Comparison of ENCODE assay signal across 21 mouse cellular contexts in genomic region chr13:63080823-63081222, GRCm38 (mm10).
DNase-seq lines count a peak whose midpoint lies in the region; ATAC-seq and TF ChIP-seq lines count a peak whose summit lies in the region.
"Had no signal": no experiment of that assay in that cellular context is flagged by ENCODE, and none has a peak within 500 bp of the region (broad histone marks: within the 10 kb centered on the region; RNA-seq: fewer than 3 reads in every experiment).

No protein-coding gene starts in this region.

- 0 out of 2 replicates have a peak overlapping the region, but pooled peaks have one; percentile 5 for H3K27ac ChIP-seq in limb, embryonic 14.5 days (replicated peaks; ENCODE audit: low read depth, low read length)
- H3K27ac ChIP-seq: embryonic facial prominence, embryonic 12.5 days; forebrain, embryonic 12.5 days; hindbrain, embryonic 12.5 days had no signal

- H3K4me2 ChIP-seq in limb, embryonic 14.5 days (replicated peaks; ENCODE audit: low read depth, low read length, severe bottlenecking): no peak overlapping the region
- H3K4me2 ChIP-seq in myocyte (ENCODE audit: low read depth): peak overlapping the region; percentile 47
- H3K4me2 ChIP-seq: embryonic facial prominence, embryonic 12.5 days; forebrain, embryonic 12.5 days; hindbrain, embryonic 12.5 days had no signal

- WGBS in limb, embryonic 14.5 days: 75% methylated on average over 2 of the region's 2 CpGs

- no peaks in the 10 kb centered on the region for H3K36me3 ChIP-seq in limb, embryonic 14.5 days (ENCODE audit: control insufficient read depth, insufficient read depth, low read length)
- no peaks in the 10 kb centered on the region for H3K36me3 ChIP-seq in myocyte (ENCODE audit: control insufficient read depth, insufficient read depth)
- H3K36me3 ChIP-seq: embryonic facial prominence, embryonic 12.5 days; forebrain, embryonic 12.5 days; G1E; hindbrain, embryonic 12.5 days had no signal

- H3K4me3 ChIP-seq in limb, embryonic 14.5 days (replicated peaks; ENCODE audit: low read length): no peak overlapping the region
- no peak overlapping the region for H3K4me3 ChIP-seq in myocyte
- H3K4me3 ChIP-seq: embryonic facial prominence, embryonic 12.5 days; forebrain, embryonic 12.5 days; hindbrain, embryonic 12.5 days had no signal

- peaks cover 10% of the 10 kb centered on the region for H3K4me1 ChIP-seq in limb, embryonic 14.5 days (ENCODE audit: control insufficient read depth, insufficient read depth, low read length)
- H3K4me1 ChIP-seq: forebrain, embryonic 12.5 days; hindbrain, embryonic 12.5 days had no signal

- peak; percentile 26 for DNase-seq in gastrocnemius, postnatal 25 days
- no peak for DNase-seq in gastrocnemius, adult 8-10 months (ENCODE audit: low spot score in 2 of 2)
- DNase-seq in heart, adult 9 months (ENCODE audit: low spot score in 2 of 2): peak; percentile 19 to 36
- no peak for DNase-seq in heart, postnatal 4 days
- no peak for DNase-seq in limb, embryonic 14.5 days (ENCODE audit: low spot score)
- DNase-seq in B cell, adult 2 months: no peak
- DNase-seq: adrenal gland, postnatal 10 days; cerebellum, adult 11 months; cerebellum, adult 8-10 months; cerebellum, postnatal 14 days; embryo, embryonic 11 days had no signal

- H3K9ac ChIP-seq in limb, embryonic 14.5 days (ENCODE audit: low read depth, low read length, severe bottlenecking): no peak overlapping the region
- H3K9ac ChIP-seq: embryonic facial prominence, embryonic 12.5 days; forebrain, embryonic 12.5 days; hindbrain, embryonic 12.5 days had no signal

- H3ac ChIP-seq in myocyte (ENCODE audit: control insufficient read depth, insufficient read length): no peak overlapping the region

- no peak for ATAC-seq in limb, embryonic 14.5 days (ENCODE audit: low FRiP score, low read depth)
- ATAC-seq: CD4-positive, CD25-positive, alpha-beta regulatory T cell, adult 4 months; forebrain, embryonic 16.5 days; hindbrain, embryonic 16.5 days; inflammation-experienced regulatory T-cells, adult 6 months; intestine, postnatal 0 days had no signal

- no peaks in the 10 kb centered on the region for H3K9me3 ChIP-seq in limb, embryonic 14.5 days (ENCODE audit: control insufficient read depth, low read length)
- H3K9me3 ChIP-seq: embryonic facial prominence, embryonic 12.5 days; forebrain, embryonic 12.5 days; G1E; hindbrain, embryonic 12.5 days had no signal

- TF ChIP-seq POLR2A in limb, embryonic 14.5 days (IDR thresholded peaks at IDR 0.05; ENCODE audit: borderline replicate concordance, extremely low read depth, insufficient read depth, insufficient read length): no peak
- no peak for TF ChIP-seq POLR2A in myocyte (IDR thresholded peaks at IDR 0.05; ENCODE audit: insufficient read length, low read depth)

- no peaks in the 10 kb centered on the region for H3K27me3 ChIP-seq in limb, embryonic 14.5 days (ENCODE audit: control insufficient read depth, insufficient read depth, low read length)
- no peaks in the 10 kb centered on the region for H3K27me3 ChIP-seq in myocyte (ENCODE audit: control insufficient read depth, insufficient read depth, insufficient read length)
- H3K27me3 ChIP-seq: embryonic facial prominence, embryonic 12.5 days; forebrain, embryonic 12.5 days; hindbrain, embryonic 12.5 days had no signal

- no peaks in the 10 kb centered on the region for H3K79me2 ChIP-seq in myocyte (ENCODE audit: control insufficient read depth, insufficient read depth)

TF ChIP-seq in myocyte, 11 proteins besides CTCF, POLR2A, EP300 and RAD21:
- TF ChIP-seq CEBPB (IDR thresholded peaks at IDR 0.05; ENCODE audit: insufficient read depth, poor library complexity, severe bottlenecking) (peak; percentile 24; the same call in 1 of the 2 replicates), MYOD1 (IDR thresholded peaks at IDR 0.05; ENCODE audit: control insufficient read depth in 1 of 3, insufficient read length in 2 of 3, low read depth in 2 of 3) (peak in 1 of 3 experiments; percentile 30), REST (IDR thresholded peaks at IDR 0.05; ENCODE audit: insufficient read depth, insufficient read length) (no peak), E2F4 (IDR thresholded peaks at IDR 0.05; ENCODE audit: insufficient read depth) (no peak), USF1 (IDR thresholded peaks at IDR 0.05; ENCODE audit: low read depth) (peak; percentile 75), SRF (IDR thresholded peaks at IDR 0.05; ENCODE audit: control insufficient read depth, insufficient read length, low read depth) (no peak), MYOG (IDR thresholded peaks at IDR 0.05; ENCODE audit: control insufficient read depth in 1 of 3, insufficient read depth in 1 of 3, insufficient read length in 2 of 3, low read depth in 2 of 3) (peak in 1 of 3 experiments; percentile 28)

Comparison
In these comparisons a context has a peak if more than half of its experiments do, and no peak if none do; other contexts are left out.
1. DNase-seq: peak in gastrocnemius, postnatal 25 days (single experiment) and heart, adult 9 months (2 of 2); none in gastrocnemius, adult 8-10 months (0 of 2), heart, postnatal 4 days (single experiment), limb, embryonic 14.5 days (single experiment) and B cell, adult 2 months (0 of 2).